Mouse (Mus musculus): ENCODE measurements around the gene Rpl23.
A peak's percentile ranks its signal among the peaks of the same experiment; 100 is the strongest.

Gene Rpl23

GRCm38 (mm10) chr11:97781832-97782563, at the start of gene Rpl23:
Gene Rpl23, minus strand, starts transcription at chr11:97782437.
- DNase-seq (ENCODE audit: low spot score): peak; percentile 98

GRCm38 (mm10) chr11:97832001-97832400, 49.8 kb upstream of the Rpl23 start:
- DNase-seq (ENCODE audit: low spot score): no peak

- no peak for DNase-seq (ENCODE audit: low spot score)
Observed at GRCm38 (mm10) chr11:97830501-97830900, 48.3 kb upstream of the Rpl23 start.

- no peak for DNase-seq (ENCODE audit: low spot score)
Observed at GRCm38 (mm10) chr11:97829913-97830476, 47.8 kb upstream of the Rpl23 start.

- DNase-seq (ENCODE audit: low spot score): no peak
Observed at GRCm38 (mm10) chr11:97829365-97829764, 47.1 kb upstream of the Rpl23 start.

- DNase-seq (ENCODE audit: low spot score): no peak
Observed at GRCm38 (mm10) chr11:97827654-97828053, 45.4 kb upstream of the Rpl23 start.

GRCm38 (mm10) chr11:97826414-97826813, 44.2 kb upstream of the Rpl23 start:
- DNase-seq (ENCODE audit: low spot score): no peak

GRCm38 (mm10) chr11:97825971-97826370, 43.7 kb upstream of the Rpl23 start:
- DNase-seq (ENCODE audit: low spot score): no peak

GRCm38 (mm10) chr11:97825295-97825694, 43.1 kb upstream of the Rpl23 start:
- DNase-seq (ENCODE audit: low spot score): no peak

- no peak for DNase-seq (ENCODE audit: low spot score)
Observed at GRCm38 (mm10) chr11:97824895-97825294, 42.7 kb upstream of the Rpl23 start.

GRCm38 (mm10) chr11:97824168-97824567, 41.9 kb upstream of the Rpl23 start:
- DNase-seq (ENCODE audit: low spot score): no peak

- no peak for DNase-seq (ENCODE audit: low spot score)
Observed at GRCm38 (mm10) chr11:97822840-97823603, 40.8 kb upstream of the Rpl23 start.

GRCm38 (mm10) chr11:97821401-97822064, 39.3 kb upstream of the Rpl23 start:
- DNase-seq (ENCODE audit: low spot score): no peak

GRCm38 (mm10) chr11:97820840-97821239, 38.6 kb upstream of the Rpl23 start:
- DNase-seq (ENCODE audit: low spot score): no peak

- no peak for DNase-seq (ENCODE audit: low spot score)
Observed at GRCm38 (mm10) chr11:97819923-97820322, 37.7 kb upstream of the Rpl23 start.

- no peak for DNase-seq (ENCODE audit: low spot score)
Observed at GRCm38 (mm10) chr11:97819102-97819501, 36.9 kb upstream of the Rpl23 start.

- no peak for DNase-seq (ENCODE audit: low spot score)
Observed at GRCm38 (mm10) chr11:97818571-97818970, 36.3 kb upstream of the Rpl23 start.

GRCm38 (mm10) chr11:97818003-97818402, 35.8 kb upstream of the Rpl23 start:
- DNase-seq (ENCODE audit: low spot score): no peak

GRCm38 (mm10) chr11:97817379-97817778, 35.1 kb upstream of the Rpl23 start:
- DNase-seq (ENCODE audit: low spot score): no peak

GRCm38 (mm10) chr11:97816916-97817315, 34.7 kb upstream of the Rpl23 start:
- DNase-seq (ENCODE audit: low spot score): no peak

- no peak for DNase-seq (ENCODE audit: low spot score)
Observed at GRCm38 (mm10) chr11:97816176-97816575, 33.9 kb upstream of the Rpl23 start.

- no peak for DNase-seq (ENCODE audit: low spot score)
Observed at GRCm38 (mm10) chr11:97815736-97816135, 33.5 kb upstream of the Rpl23 start.
